Mouse (Mus musculus): Measurements from ENCODE around the gene Upb1. TPM values are rescaled to one million over a fixed set of nuclear protein-coding genes. Genes with fewer than 3 reads are reported as not detected.

Upb1 gene
- total and polyA plus RNA-seq, 3 experiments: 1.3 to 2.0 (median 1.6) TPM

DNA sequence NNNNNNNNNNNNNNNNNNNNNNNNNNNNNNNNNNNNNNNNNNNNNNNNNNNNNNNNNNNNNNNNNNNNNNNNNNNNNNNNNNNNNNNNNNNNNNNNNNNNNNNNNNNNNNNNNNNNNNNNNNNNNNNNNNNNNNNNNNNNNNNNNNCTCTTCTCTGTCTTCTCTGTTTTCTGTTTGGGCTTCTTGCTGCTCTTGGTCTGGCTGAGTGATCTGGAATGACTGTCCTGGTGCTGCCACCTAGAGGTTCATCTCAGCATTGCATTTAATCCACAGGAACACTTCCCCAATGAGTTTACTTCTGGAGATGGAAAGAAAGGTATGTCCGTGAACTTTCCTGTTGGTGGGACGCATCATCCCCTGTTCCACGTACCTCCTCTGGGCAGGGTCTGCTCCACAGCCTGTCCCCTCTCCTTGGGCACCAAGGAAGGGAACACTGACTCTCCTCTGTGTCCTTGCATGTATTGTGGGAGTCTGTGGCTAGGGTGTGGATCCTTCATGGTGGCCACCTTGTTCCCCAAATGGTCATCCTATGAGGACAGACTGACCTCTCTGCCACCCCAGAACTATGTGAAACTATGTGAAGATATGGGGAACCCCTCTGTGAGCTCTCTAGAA is 35.8 kb downstream of the Upb1 start:
- Histone ChIP-seq H3K79me2 (replicated peaks; ENCODE audit: control insufficient read depth, extremely low read depth, insufficient read depth, poor library complexity, severe bottlenecking) (no peaks in the 10 kb centered on the region), H3K4me1 (ENCODE audit: control insufficient read depth in 1 of 2, insufficient read depth in 2 of 2) (peaks cover 14 to 41% of the 10 kb centered on the region in 2 experiments), H3K4me3 (replicated peaks in 1 of 3; ENCODE audit: low read depth in 2 of 3, low read length in 2 of 3, poor library complexity in 1 of 3) (no peak overlapping the region), H3K9me3 (replicated peaks; ENCODE audit: low read length) (peaks cover 2% of the 10 kb centered on the region), H3K27me3 (replicated peaks) (no peaks in the 10 kb centered on the region), H3K36me3 (replicated peaks in 1 of 2; ENCODE audit: control insufficient read depth in 1 of 2, insufficient read depth in 1 of 2, low read length in 1 of 2) (peaks cover 0 to 1% of the 10 kb centered on the region in 2 experiments), H3K9ac (ENCODE audit: insufficient read depth, low read depth) (no peak overlapping the region), H3K4me2 (ENCODE audit: insufficient read depth, low read depth, poor library complexity, severe bottlenecking) (no peak overlapping the region), H3K27ac (ENCODE audit: insufficient read depth, low read depth) (no peak overlapping the region)
- in situ Hi-C loops (cut with MboI; ENCODE audit: low pct_ligation_motif_present, low pct_unique_long_range_greater_than_20kb, low sequenced_read_pairs) (loop anchor here (5.0 kb wide), 2 partner anchors 174 to 254 kb away; no protein-coding TSS in a partner anchor), dilution Hi-C loops (cut with MboI; ENCODE audit: extremely low pct_ligation_motif_present, extremely low pct_unique_long_range_greater_than_20kb, low sequenced_read_pairs) (no loop called here)
- peak; percentile 91 for DNase-seq (ENCODE audit: extremely low read depth)
- TF ChIP-seq ETS1 (conservative IDR thresholded peaks at IDR 0.05; ENCODE audit: low read depth, low read length): no peak
- TF ChIP-seq MEF2A (IDR thresholded peaks at IDR 0.05; ENCODE audit: borderline replicate concordance, low read depth, low read length): no peak
- TF ChIP-seq POLR2AphosphoS2 (IDR thresholded peaks at IDR 0.05; ENCODE audit: low read depth, low read length): no peak
- TF ChIP-seq BHLHE40 (IDR thresholded peaks at IDR 0.05; ENCODE audit: low read depth, low read length): no peak
- TF ChIP-seq NRF1 (IDR thresholded peaks at IDR 0.05; ENCODE audit: low read depth, low read length): no peak
- TF ChIP-seq MAZ (IDR thresholded peaks at IDR 0.05; ENCODE audit: low read depth, low read length): no peak
- peak; percentile 14; the same call in 1 of the 2 replicates for TF ChIP-seq NELFE (IDR thresholded peaks at IDR 0.05; ENCODE audit: low read depth, low read length)
- TF ChIP-seq UBTF (IDR thresholded peaks at IDR 0.05; ENCODE audit: low read depth, low read length): no peak
- TF ChIP-seq CTCF (conservative IDR thresholded peaks at IDR 0.05 in 1 of 2, IDR thresholded peaks at IDR 0.05 in 1 of 2; ENCODE audit: low read depth in 2 of 2, low read length in 2 of 2): peak; percentile 73 to 96
- no peak for TF ChIP-seq CHD1 (IDR thresholded peaks at IDR 0.05; ENCODE audit: low read depth, low read length)
- TF ChIP-seq ZMIZ1 (IDR thresholded peaks at IDR 0.05; ENCODE audit: low read depth, low read length): no peak
- no peak; the same call in 1 of the 2 replicates for TF ChIP-seq ELF1 (IDR thresholded peaks at IDR 0.05; ENCODE audit: low read depth, low read length)
- no peak for TF ChIP-seq KAT2A (IDR thresholded peaks at IDR 0.05; ENCODE audit: insufficient replicate concordance, low read length)
- no peak for TF ChIP-seq HCFC1 (IDR thresholded peaks at IDR 0.05; ENCODE audit: low read depth, low read length)
- TF ChIP-seq USF1 (IDR thresholded peaks at IDR 0.05; ENCODE audit: low read depth, low read length): no peak
- TF ChIP-seq IRF4 (IDR thresholded peaks at IDR 0.05; ENCODE audit: low read depth, low read length): peak; percentile 40; the same call in 1 of the 2 replicates
- peak; percentile 98 for TF ChIP-seq RAD21 (IDR thresholded peaks at IDR 0.05; ENCODE audit: low read depth, low read length)
- no peak for TF ChIP-seq GABPA (IDR thresholded peaks at IDR 0.05; ENCODE audit: insufficient replicate concordance, low read depth, low read length)
- 0 out of 2 replicates have a peak, but pooled peaks have one; percentile 21 for TF ChIP-seq TCF12 (IDR thresholded peaks at IDR 0.05; ENCODE audit: low read depth, low read length)
- TF ChIP-seq ZC3H11A (IDR thresholded peaks at IDR 0.05; ENCODE audit: low read depth, low read length): peak; percentile 87
- peak; percentile 98 for TF ChIP-seq SMC3 (IDR thresholded peaks at IDR 0.05; ENCODE audit: low read depth, low read length)
- TF ChIP-seq MAFK (IDR thresholded peaks at IDR 0.05; ENCODE audit: insufficient replicate concordance, low read length): no peak

All from CH12.LX (cell line).